Mouse (Mus musculus) c-Kit-positive CD71-positive TER-119-negative erythroid progenitor cells, embryonic 14.5 days (primary cell): ENCODE results near the gene Dnajc19.

Source experiments
- DNase-seq: peaks from one replicate; pipeline ENCODE4 v3.0.0-alpha.2; 2013; ENCODE audit warnings: low read depth

Dnajc19 gene

GRCm38 (mm10) chr3:34028935-34029334, 52.2 kb downstream of the Dnajc19 start:
- DNase-seq: no peak

- no peak for DNase-seq
These were observed 59.8 kb downstream of the Dnajc19 start for GRCm38 (mm10) chr3:34021259-34021828.

- no peak for DNase-seq
These were observed 60.5 kb downstream of the Dnajc19 start for GRCm38 (mm10) chr3:34020382-34021258.

- peak; percentile 72 for DNase-seq
These were observed 61.4 kb downstream of the Dnajc19 start, which contains the start of gene Fxr1 for GRCm38 (mm10) chr3:34019540-34020381. TSS of gene Fxr1 (plus strand) at chr3:34019943.

- DNase-seq: no peak
These were observed 72.9 kb downstream of the Dnajc19 start for GRCm38 (mm10) chr3:34008191-34008590.

- DNase-seq: no peak
These were observed 73.5 kb downstream of the Dnajc19 start for GRCm38 (mm10) chr3:34007611-34008010.

GRCm38 (mm10) chr3:34006824-34007223, 74.3 kb downstream of the Dnajc19 start:
- no peak for DNase-seq

GRCm38 (mm10) chr3:34006301-34006700, 74.8 kb downstream of the Dnajc19 start:
- no peak for DNase-seq
